Mouse (Mus musculus) NIH3T3 (cell line): ENCODE results near the gene Ncor2.

ENCODE experiments used
- DNase-seq: peaks from one replicate; pipeline ENCODE4 v3.0.0-alpha.2; 2012; ENCODE audit warnings: low read depth

The Ncor2 gene

DNA sequence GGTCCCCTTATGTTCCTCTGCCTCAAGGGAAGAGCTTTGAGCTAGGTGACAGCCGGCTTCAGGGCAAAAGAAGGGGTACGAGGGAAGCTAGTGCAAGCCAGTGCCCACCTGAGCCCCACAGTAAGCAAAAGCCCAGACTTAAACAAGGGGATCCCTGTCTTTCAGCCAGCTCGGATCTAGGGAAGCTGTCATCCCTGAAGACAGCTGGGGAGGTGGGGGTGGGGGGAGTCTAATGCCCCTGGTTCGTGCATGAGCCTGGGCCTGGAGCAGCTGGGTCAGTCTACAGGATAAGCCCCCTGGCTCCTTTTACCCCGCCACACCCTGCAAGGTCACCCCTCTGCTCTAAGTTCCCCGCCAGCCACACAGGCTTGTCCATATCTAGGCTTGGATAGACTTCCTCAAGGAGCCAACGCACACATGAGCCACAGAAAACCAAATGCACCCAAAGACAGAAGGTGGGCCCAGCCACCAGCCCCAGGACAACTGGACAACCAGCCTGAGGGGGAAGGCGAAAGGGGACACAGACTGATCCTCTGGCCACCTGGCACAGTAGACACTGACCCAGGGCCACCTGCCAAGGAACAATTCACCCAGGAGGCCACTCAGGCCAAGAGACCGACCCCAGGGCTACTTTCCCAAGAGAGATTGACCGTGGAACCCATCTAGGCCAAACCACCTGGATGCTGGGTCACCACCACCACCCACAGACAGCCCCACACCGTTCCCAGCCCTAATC is 8.7 kb downstream of the Ncor2 start:
- DNase-seq, result no peak

DNA sequence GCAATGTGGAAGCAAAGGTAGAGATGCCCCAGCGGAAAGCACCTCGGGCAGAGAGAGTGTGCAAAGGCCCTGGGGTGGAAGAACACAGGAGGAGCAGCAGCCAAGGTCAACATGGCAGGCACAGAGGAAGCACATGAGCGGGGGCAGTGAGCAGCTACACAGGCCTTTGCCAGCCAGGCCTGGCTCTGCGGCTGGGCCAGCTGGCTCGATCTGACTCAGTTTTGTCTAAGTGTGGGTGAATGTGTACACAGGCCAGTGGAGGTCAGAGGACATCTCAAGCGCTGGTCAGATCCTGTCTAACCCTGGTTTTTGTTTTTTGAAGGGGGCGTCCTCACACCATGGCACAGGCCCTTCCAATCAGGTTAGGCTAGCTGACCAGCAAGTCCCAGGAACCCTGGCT is 10.9 kb downstream of the Ncor2 start:
- DNase-seq, result no peak

DNA sequence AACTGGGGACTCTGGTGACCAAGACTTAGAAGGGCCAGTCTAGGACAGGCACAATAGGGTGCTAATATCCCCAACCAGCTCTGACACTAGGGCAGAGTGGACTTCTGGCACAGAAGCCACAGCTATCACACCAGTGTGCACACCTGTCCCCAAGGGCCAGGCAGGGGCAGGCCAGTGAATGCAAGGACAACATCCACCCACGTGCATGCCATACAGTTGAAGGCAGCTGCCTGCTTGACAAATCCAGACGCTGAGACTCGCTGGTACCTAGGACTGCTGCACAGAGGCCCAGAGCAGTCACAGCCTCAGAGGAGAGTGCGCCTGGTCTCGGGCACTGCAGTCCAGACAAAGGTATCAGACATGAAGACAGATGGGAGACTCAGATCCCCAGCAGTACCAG is 11.5 kb downstream of the Ncor2 start:
- DNase-seq, result no peak

DNA sequence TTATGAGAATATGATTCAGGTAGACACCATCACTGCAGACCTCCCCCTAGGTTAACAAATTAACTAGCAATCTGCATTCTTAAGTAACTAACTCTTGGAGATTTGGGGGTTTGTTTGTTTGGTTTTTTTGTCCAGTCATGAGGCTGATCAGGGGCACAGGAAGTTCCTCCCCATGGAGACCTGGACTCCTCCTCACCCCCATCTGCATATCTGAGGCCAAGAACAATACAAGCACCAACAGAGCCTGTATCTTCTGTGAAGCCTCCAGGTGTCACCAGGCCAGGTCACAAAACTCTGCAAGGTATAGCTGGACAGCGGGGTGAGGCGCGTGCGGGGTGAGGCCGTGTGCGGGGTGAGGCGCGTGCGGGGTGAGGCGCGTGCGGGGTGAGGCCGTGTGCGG is 13.0 kb downstream of the Ncor2 start:
- DNase-seq, result no peak

DNA sequence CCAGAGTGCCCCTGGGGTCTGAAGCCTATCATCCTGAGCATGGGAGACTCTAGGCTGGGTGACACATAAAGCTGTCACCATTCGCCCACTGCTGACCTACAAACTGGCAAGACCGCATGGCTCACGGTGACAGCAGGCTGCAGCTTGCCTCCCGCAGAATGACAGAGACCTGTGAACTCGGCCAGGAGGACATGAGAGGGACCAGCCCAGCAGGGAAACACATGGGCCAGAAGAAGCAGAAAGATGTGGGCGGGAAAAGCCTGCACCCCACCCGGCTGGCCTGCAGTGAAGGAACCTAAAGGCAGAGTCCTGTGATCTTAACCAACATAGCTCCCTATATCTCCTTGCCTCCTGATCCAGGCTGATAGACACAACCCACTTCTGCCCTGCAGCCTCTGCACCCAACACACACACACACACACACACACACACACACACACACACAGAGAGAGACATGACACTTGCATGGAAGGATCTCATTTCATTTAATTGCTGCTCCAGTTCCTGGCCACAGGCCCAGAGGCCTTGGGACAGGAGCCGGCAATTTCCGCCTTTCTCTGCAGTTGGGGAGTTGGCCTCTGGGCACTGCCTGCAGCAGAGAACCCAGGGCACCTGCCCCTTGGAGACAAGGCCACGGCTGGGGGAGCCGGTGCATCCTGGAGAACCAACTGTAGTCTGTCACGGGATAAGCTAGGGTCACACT is 14.4 kb downstream of the Ncor2 start:
- peak; percentile 79 for DNase-seq

DNA sequence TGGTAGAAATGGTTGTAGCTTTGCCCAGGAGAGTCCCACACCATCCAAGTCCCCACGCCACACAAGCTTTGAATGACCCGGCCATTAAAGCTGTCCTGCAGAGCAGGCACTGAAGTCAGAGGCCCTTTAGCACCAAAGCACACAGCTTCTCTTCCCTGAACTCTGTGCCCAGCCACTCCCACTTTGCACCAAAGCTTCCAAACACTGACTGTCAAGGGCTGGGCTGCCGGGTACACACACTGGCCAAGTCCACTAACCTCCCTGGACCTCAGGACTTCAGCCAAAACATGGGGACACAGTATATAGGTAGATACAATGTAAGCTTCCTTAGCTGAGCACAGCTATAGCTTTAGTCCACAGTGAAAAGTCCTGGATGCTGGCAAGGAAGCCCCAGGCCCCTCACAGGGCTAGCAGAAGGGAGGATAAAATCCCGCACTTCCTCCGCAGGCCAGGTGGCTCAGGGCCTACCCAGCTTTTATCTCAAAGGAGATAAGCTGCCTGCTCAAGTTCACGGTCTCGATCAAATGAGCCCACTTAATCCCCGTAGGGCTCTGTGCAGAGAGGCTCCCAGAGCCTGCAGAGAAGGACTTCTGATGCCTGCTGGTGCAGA is 15.5 kb downstream of the Ncor2 start:
- no peak for DNase-seq

DNA sequence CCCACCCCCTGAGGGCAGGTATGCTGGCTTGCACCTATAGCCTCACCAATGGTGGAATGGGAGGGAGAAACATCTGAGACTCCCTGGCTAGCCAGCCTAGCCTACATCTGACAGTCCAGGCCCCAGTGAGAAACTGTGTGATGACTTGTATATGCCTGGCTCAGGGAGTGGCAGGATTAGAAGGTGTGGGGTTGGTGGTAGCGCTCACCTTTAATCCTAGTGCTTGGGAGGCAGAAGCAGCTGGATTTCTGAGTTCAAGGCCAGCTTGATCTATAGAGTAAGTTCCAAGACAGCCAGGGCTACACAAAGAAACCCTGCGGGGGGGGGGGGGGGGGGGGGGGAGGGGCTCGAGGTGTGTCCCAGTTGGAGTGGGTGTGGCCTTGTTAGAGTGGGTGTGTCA is 16.6 kb downstream of the Ncor2 start:
- DNase-seq, result no peak

DNA sequence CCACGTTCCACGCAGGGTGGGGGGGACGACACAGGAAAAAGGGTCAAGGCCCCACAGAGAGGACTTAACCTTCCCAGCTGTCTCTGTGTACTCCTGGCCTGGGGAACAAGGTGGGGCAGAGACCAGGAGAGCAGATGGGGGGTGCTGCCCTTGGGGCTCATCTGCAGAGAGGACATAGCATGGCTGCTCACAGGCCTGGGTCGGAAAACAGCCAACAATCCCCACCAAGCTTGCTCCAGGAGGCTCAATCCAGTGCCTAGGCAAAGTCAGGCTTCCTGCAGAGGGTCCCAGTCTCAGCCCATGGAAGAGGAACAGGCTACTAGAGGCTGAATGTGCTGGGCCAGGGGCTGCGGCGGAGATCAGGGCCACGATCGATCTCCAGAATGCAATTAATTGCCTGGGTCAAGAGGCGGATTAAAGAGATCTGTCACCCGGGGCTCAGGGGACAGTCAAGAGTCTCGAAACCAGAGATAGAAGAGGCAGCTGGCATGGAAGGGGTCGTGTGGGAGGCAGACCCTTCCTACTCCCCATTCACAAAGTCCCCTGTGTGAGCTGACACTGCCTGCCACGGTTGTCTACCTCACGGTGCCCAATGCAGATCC is 19.1 kb downstream of the Ncor2 start:
- DNase-seq, result no peak

DNA sequence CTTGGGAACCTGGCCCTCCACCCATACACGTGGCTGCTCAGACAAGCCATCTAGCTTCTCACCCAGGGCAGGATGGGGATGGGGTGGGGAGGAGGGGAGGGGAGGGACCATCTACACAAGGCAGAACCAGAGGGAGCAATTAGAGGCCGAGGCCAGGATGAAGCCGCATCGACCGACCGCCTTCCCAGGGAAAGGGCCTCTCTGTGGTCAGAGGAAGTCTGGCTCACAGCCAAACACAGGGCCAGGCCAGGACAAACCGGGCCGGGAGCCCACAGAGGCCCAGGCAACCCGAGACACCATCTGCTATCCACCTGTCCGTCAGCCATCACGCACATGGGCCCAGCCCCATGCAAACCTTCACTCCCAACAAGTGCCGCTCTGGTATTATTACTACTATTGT is 19.7 kb downstream of the Ncor2 start:
- peak; percentile 96 for DNase-seq

DNA sequence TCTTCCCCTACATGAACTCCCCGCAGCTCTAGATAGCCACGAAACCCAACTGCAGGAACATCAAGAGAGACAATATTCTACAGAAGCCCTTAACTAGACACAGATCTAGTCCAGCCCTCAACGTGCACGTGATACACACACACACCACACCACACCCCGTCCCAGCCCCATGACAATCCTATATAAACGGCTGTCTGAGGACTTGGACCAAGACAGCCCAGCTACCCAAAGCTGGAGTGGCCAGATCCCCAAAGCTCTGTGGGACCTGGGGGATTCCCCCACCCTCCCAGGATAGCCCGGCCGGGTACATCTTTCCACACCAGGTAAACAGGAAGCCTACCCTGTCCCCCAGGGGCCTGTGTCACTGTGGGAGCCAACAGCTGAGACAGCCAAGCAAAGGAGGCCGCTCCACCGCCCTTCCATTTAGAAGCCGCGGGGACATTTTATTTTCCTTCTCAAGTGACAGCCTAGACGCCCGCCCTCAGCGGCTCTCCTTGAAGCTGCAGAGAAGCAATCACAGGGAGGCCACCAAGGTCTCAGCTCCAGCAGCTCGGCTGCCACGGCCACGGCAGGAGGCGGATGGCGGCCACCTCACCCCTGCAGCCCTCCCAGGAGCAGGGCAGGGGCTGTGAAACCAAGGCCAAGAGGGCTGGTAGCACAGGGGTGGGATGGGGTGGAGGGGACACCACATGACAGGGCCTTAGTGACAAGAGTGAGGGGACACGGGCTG is 20.6 kb downstream of the Ncor2 start:
- DNase-seq, result no peak

DNA sequence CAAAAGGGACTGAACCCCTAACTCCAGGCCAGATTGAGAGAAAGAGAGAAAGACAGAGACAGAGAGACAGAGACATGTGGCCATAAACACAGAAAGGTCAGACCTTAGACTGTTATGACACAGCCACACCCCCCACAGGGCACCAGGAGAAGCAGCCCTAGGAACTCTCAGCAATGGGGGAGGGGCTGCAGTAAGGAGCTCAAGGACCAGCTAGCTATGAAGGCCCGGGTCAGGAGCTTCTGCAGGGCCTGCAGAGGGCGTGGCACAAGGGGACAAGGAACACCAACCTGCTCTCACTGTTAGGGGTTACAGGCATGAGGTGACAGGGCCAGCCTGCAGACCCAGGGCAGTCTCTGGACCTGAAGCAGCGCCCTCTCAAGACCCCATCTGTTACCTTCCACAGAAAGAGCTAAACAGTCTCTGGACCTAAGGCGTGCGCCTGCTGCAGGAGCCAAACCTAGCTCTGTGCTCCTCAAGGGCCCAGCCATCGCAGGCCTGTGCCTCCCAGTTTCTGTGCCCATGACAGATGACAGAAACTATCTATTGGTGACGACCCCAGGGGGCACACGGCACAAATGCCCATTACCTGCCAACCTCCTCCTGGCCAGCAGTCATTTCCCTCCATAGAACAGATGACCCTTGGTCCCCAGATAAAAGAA is 21.5 kb downstream of the Ncor2 start:
- peak; percentile 34 for DNase-seq

DNA sequence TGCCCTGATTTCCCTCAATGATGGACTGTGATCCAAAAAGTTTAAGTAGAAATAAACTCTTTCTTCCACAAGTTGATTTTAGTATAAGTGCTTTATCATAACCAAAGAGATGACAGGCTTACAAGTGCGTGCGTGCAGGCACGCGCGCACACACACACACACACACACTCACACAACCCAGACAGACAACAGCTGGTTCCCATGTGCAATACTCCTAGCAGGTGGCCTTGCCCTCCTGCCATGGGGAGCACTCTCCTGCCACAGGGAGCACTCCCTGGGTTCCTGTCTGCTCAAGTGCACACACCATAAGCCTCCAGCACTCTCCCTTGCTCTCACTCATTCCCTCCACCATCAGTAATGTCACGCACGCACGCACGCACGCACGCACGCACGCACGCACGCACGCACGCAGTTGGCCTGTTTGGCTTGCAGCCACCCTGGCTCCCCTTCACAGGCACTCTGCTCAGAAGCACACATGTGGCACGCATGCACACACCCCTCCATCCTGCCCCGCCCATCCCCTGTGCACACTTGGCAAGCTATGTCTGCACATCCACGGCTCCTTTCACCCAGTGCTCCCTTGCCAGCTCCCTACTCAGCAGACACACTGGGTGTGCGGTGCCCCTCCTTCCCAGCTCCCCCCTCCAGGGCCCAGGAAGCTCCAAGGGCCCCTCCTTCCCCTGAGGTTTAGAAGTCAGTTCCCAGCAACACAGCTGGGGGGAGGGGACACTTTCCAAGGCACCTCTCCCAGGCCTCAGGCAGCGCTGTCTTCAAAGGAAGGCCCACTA is 22.4 kb downstream of the Ncor2 start:
- DNase-seq, result peak; percentile 33

DNA sequence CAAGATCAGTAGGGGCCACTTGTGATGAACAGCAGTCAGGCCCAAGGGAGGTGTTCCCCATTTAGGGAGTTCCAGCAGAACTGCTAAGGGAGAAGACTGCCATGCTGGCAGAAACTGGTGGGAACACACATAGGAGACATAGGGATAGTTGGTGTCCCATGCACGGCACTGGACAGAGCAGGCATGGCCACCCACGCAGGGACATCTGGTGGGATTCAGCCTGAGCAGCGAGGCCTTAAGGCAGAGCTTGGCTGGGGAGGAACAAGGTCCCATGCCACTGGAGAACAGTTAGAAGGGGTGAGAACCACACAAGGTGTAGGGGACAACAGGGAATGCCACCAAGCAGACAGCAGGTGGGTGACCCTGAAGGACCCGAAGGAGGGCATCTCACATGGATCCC is 23.6 kb downstream of the Ncor2 start:
- DNase-seq, result no peak

DNA sequence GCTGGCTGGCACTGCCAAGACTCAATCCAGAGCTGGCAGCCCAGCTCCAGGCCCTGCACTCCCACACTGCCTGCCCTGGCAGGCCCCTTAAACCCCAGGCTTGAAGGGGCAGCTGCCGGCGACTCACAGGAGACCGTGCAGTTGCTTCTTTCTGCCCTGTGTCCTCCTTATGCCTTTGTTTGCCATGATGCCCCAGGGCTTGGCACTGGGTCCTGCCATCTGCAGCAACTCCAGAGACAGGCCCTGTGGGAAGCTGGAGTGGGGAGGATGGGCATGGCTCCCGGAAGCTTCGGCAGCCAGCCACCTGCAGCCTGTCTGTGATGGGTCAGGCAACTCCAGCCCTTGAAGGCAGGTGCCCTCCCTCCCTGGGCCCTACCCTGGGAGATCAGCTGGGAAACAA is 24.0 kb downstream of the Ncor2 start:
- DNase-seq, result peak; percentile 28

DNA sequence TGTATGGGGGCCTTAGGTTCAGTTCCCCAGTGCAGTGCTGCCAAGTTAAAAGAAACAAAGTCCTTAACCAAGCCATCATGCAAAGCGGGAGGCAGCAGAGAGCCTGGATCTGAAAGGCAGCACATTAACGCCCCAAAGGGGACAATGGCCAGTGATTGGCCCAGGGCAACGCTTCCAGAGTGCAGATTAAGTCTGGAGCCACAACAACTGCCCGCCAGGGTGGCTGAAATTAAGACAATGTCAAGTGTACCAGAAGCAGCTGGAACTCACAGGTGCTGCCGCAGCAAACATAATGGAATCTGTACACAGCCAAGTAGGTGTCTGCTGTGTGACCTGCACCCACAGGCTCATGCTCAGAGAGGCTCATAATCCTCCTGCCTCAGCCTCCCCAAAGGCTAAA is 24.8 kb downstream of the Ncor2 start:
- no peak for DNase-seq

DNA sequence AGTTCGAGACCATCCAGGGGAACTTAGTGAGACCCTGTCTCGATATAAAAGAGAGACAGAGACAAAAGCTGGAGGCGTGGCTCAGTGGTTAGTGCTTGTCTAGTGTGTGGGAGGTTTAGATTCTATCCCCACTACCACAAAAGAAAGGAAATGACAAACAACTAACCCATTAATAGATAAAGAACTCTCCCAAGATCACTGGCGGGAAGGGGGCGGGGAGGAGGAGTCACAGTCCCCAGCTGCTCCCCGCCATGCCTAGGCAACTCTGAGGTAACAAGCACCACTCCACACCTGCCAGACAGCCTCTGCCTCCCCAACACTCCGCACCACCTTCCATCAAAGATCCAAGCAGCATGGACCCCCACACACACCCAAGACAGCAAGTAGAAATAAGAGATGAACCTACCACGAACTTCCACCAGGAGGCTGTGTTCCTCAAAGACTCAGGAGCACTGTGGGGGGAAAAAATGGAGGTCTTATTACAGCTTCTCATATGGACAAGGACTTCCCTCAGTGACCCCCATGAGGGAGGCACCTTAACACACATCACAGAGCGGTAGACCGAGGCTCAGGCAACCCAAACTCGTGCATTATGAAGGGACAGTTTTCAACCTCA is 25.7 kb downstream of the Ncor2 start:
- no peak for DNase-seq

DNA sequence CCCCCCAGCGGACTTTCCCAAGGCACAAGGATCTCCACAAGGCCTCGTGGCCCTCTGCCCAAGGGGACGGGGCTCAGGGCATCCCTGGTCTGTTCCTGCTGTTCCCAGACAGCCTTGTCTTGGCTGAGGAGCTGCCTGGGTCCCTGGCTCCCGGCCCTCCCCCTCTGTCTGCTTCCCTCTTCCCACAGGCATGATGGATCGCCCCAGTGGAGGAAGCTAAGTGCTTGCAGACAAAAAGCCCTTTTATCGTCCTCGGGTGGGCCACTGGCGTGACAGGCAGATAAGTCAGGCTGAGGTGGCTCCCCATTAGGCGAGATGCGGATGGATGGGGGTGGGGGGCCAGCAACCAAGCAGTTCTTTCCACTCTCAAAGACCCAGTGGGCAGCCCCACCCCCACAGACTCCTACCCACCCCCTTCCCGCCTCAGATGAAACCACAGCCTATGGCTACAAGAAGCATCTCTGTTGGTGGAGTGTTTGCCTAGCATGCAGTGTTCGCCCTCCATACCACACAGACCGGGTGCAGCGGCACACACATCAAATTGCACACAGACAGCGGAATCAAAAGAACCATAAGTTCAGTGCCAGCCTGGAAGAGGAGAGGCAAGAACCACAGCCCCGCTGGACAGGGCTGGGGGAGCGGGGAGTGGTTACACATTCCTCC is 27.0 kb downstream of the Ncor2 start:
- peak; percentile 83 for DNase-seq

DNA sequence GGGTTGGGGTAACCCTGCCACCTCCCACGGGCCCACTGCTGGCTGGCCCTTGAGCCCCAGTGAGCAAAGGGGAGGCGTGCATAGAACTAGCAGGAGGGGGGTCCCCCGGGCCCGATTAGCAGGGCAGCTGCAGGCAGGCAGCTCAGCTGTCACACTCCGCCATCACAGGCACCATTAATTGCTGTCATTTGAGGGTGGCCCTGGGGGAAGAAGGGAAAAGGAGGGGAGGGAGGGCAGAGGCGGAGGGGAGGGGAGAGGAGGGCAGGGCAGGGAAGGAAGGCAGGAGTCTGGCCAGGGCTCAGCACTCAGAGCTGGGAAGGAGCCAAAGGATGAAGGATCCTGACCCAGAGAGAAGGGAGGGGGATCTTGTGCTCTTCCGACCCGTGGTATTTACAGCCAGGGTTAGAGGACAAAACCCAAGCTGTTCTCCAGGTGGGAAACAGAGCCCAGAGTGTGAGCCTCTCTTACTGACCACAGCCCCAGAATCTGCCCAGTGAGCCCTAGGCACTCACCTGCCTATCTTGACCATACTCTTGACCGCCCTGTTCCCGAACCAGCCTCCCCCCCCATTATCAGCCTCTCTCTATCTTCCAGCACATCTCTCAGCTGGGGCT is 28.0 kb downstream of the Ncor2 start:
- DNase-seq, result peak; percentile 38

DNA sequence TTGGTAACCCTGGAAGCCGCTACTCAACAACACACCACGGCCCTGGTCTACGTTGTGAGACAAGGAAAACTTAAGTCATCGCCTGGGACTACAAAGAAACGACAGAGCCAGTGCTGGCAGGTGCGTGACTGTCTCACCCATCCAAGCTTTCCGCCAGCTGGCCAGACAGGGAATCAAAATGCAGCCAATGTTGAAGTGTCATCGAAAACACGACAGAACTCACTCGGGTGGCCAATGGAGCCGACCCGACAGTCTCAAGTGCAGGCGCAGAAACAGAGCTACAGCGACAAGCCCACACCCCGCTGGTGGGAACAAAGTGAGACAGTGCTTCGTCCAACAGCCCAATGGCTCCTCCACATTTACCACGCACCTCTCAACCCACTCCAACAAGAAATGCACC is 29.9 kb downstream of the Ncor2 start:
- DNase-seq, result no peak

DNA sequence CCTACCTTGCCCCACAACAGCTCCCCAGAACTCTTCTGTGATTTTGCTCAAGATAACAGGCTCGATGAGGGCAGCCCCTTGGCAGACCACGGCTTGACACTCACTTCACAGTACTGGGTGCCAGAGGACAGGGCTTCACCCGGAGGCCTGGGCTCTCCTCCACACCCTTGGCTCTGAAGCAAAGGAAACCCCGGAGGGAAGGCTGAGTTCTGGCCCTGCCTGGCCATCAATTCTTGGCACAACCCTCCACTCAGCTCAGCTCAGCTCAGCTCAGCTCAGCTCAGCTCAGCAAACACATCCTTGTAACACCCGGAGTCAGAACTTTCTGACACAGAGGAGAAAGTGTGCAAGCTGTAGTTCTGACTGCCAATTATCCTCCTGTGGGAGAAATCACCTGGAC is 30.3 kb downstream of the Ncor2 start:
- peak; percentile 74 for DNase-seq
